In the genomic region with DNA sequence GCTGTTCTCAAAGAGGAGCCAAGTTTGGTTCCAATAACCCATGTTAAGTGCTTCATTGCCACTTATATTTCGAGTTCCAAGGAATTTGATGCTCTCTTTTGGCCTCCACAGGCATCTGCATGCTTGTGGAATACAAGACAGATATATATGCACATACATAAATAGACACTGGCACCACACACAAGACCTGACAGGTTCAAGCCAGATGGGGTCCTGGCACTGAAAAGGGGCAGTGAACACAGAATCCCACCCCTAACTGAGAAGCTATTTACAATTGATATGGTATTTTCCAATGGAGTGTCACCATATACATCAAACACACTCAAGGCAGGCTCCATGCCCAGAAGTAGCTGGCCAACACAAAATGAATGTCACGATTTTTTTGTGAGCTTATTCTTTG, we compare ENCODE assay signal across 19 mouse cellular contexts.
"Had no signal": no experiment of that assay in that cellular context is flagged by ENCODE, and none has a peak within 500 bp of the region (broad histone marks: within the 10 kb centered on the region; RNA-seq: fewer than 3 reads in every experiment).

No protein-coding gene starts in this region.

- ATAC-seq: liver, embryonic 12.5 days; midbrain, embryonic 16.5 days had no signal

- H3K36me3 ChIP-seq: kidney, embryonic 15.5 days; limb, embryonic 10.5 days; limb, embryonic 13.5 days; liver, embryonic 12.5 days; liver, embryonic 15.5 days; midbrain, embryonic 12.5 days had no signal

- H3K27ac ChIP-seq: kidney, embryonic 15.5 days; limb, embryonic 10.5 days; limb, embryonic 13.5 days; liver, embryonic 12.5 days; liver, embryonic 15.5 days; macrophage; midbrain, embryonic 12.5 days; stomach, postnatal 0 days had no signal

- H3K9me3 ChIP-seq: kidney, embryonic 15.5 days; limb, embryonic 10.5 days; limb, embryonic 13.5 days; liver, embryonic 12.5 days; liver, embryonic 15.5 days; midbrain, embryonic 12.5 days had no signal

- H3K27me3 ChIP-seq: limb, embryonic 13.5 days; liver, embryonic 12.5 days; liver, embryonic 15.5 days; midbrain, embryonic 12.5 days had no signal

- H3K9ac ChIP-seq: kidney, embryonic 15.5 days; limb, embryonic 13.5 days; liver, embryonic 12.5 days; liver, embryonic 15.5 days; midbrain, embryonic 12.5 days had no signal

- H3K4me3 ChIP-seq: kidney, embryonic 15.5 days; limb, embryonic 10.5 days; limb, embryonic 13.5 days; liver, embryonic 12.5 days; liver, embryonic 15.5 days; midbrain, embryonic 12.5 days had no signal

- H3K4me1 ChIP-seq: kidney, embryonic 15.5 days; limb, embryonic 10.5 days; limb, embryonic 13.5 days; liver, embryonic 12.5 days; liver, embryonic 15.5 days; midbrain, embryonic 12.5 days had no signal

- H3K4me2 ChIP-seq: kidney, embryonic 15.5 days; limb, embryonic 13.5 days; liver, embryonic 12.5 days; liver, embryonic 15.5 days; midbrain, embryonic 12.5 days had no signal

- DNase-seq: kidney, adult 8-10 months; kidney, postnatal 10 days; kidney, postnatal 36 days; layer of hippocampus, postnatal 36 days; liver; lung, adult 18-20 months; right cerebral cortex, postnatal 4 days; thymus, adult 2 months; thymus, postnatal 14 days; thymus, postnatal 4 days had no signal
